Mouse (Mus musculus): ENCODE results near the gene Gm45785.
A peak's percentile ranks its signal among the peaks of the same experiment; 100 is the strongest.
"Not testable (repeated sequence)": the region's sequence is repeated elsewhere in the genome, so short reads cannot be mapped to it uniquely, and the experiment has no call there.

Gm45785 gene

GRCm38 (mm10) chr7:140855860-140856784 is at the start of gene Gm45785:
Gene Gm45785 (minus strand): TSS chr7:140856331.
- peak; percentile 81 for DNase-seq (ENCODE audit: low read depth, low spot score)

- DNase-seq (ENCODE audit: low read depth, low spot score) = no peak
Observed at GRCm38 (mm10) chr7:140905642-140906081, 49.5 kb upstream of the Gm45785 start.

GRCm38 (mm10) chr7:140903212-140903611 is 47.1 kb upstream of the Gm45785 start:
- DNase-seq (ENCODE audit: low read depth, low spot score) = peak; percentile 78

- no peak for DNase-seq (ENCODE audit: low read depth, low spot score)
Observed at GRCm38 (mm10) chr7:140902036-140902875, 46.1 kb upstream of the Gm45785 start.

GRCm38 (mm10) chr7:140900220-140900619 is 44.1 kb upstream of the Gm45785 start, which contains the start of gene Cox8b:
Gene Cox8b (minus strand): TSS chr7:140900446.
- no peak for DNase-seq (ENCODE audit: low read depth, low spot score)

- DNase-seq (ENCODE audit: low read depth, low spot score) = no peak
Observed at GRCm38 (mm10) chr7:140899121-140899520, 43.0 kb upstream of the Gm45785 start.

GRCm38 (mm10) chr7:140897863-140898262 is 41.7 kb upstream of the Gm45785 start:
- no peak for DNase-seq (ENCODE audit: low read depth, low spot score)

- no peak for DNase-seq (ENCODE audit: low read depth, low spot score)
Observed at GRCm38 (mm10) chr7:140894611-140895010, 38.5 kb upstream of the Gm45785 start.

- no peak for DNase-seq (ENCODE audit: low read depth, low spot score)
Observed at GRCm38 (mm10) chr7:140894031-140894430, 37.9 kb upstream of the Gm45785 start.

- DNase-seq (ENCODE audit: low read depth, low spot score) = not testable (repeated sequence)
Observed at GRCm38 (mm10) chr7:140890636-140891035, 34.5 kb upstream of the Gm45785 start.

- DNase-seq (ENCODE audit: low read depth, low spot score) = no peak
Observed at GRCm38 (mm10) chr7:140882469-140882803, 26.3 kb upstream of the Gm45785 start.

GRCm38 (mm10) chr7:140881696-140882468 is 25.8 kb upstream of the Gm45785 start, which contains the start of the genes Psmd13 and Sirt3:
Gene Psmd13 (plus strand): TSS chr7:140881968.
Gene Sirt3 (minus strand): TSS chr7:140882309.
- peak; percentile 96 for DNase-seq (ENCODE audit: low read depth, low spot score)

- DNase-seq (ENCODE audit: low read depth, low spot score) = no peak
Observed at GRCm38 (mm10) chr7:140880865-140881515, 24.9 kb upstream of the Gm45785 start.

GRCm38 (mm10) chr7:140880419-140880818 is 24.3 kb upstream of the Gm45785 start:
- no peak for DNase-seq (ENCODE audit: low read depth, low spot score)

- DNase-seq (ENCODE audit: low read depth, low spot score) = no peak
Observed at GRCm38 (mm10) chr7:140879355-140879754, 23.2 kb upstream of the Gm45785 start.

GRCm38 (mm10) chr7:140877364-140877763 is 21.2 kb upstream of the Gm45785 start:
- DNase-seq (ENCODE audit: low read depth, low spot score) = no peak

GRCm38 (mm10) chr7:140874224-140874623 is 18.1 kb upstream of the Gm45785 start:
- no peak for DNase-seq (ENCODE audit: low read depth, low spot score)

- DNase-seq (ENCODE audit: low read depth, low spot score) = no peak
Observed at GRCm38 (mm10) chr7:140864761-140865160, 8.6 kb upstream of the Gm45785 start.

GRCm38 (mm10) chr7:140860728-140861127 is 4.6 kb upstream of the Gm45785 start:
- no peak for DNase-seq (ENCODE audit: low read depth, low spot score)

GRCm38 (mm10) chr7:140859997-140860396 is 3.9 kb upstream of the Gm45785 start:
- DNase-seq (ENCODE audit: low read depth, low spot score) = no peak

- DNase-seq (ENCODE audit: low read depth, low spot score) = no peak
Observed at GRCm38 (mm10) chr7:140858746-140859145, 2.6 kb upstream of the Gm45785 start.
